Mouse (Mus musculus) MEL (cell line): ENCODE measurements around the gene Adgrf5. TPM values are rescaled to one million over a fixed set of nuclear protein-coding genes. Genes with fewer than 3 reads are reported as not detected.

Source experiments
- DNase-seq: peaks from one replicate; pipeline ENCODE4 v3.0.0; 2011; ENCODE audit warnings: low read depth, low spot score
- H3K27ac ChIP-seq: 2 replicates; pipeline ENCODE4 v1.5.1; 2012; ENCODE audit warnings: low read depth, mild to moderate bottlenecking, control low read depth, low read length, moderate library complexity; ENCODE audit not compliant: control insufficient read depth
- H3K27me3 ChIP-seq, 2 experiments: fragments of 150-350 bp in 1 of 2; sonication (generic) in 1 of 2; 2 replicates each; pipeline ENCODE4 v1.6.1; 2012; ENCODE audit warnings: low read length in 2 of 2, mild to moderate bottlenecking in 2 of 2, improper control_type of control experiment in 1 of 2, moderate library complexity in 1 of 2; ENCODE audit not compliant: insufficient read depth in 2 of 2, control insufficient read depth in 1 of 2
- H3K36me3 ChIP-seq, 2 experiments: 2 replicates each; pipeline ENCODE4 v1.6.1; 2012 to 2014; ENCODE audit warnings: low read length in 2 of 2, improper control_type of control experiment in 1 of 2, inconsistent platforms in 1 of 2, mild to moderate bottlenecking in 1 of 2; ENCODE audit not compliant: insufficient read depth in 2 of 2, control insufficient read depth in 1 of 2
- H3K4me1 ChIP-seq, 2 experiments: fragments of 150-350 bp in 1 of 2; sonication (generic) in 1 of 2; 2 replicates each; pipeline ENCODE4 v1.6.1; 2012; ENCODE audit warnings: low read length in 2 of 2, improper control_type of control experiment in 1 of 2, mild to moderate bottlenecking in 1 of 2; ENCODE audit not compliant: insufficient read depth in 2 of 2, control insufficient read depth in 1 of 2
- H3K4me3 ChIP-seq, 2 experiments: fragments of 150-350 bp in 1 of 2; sonication (generic) in 1 of 2; 2 replicates each; pipeline ENCODE4 v1.5.1; 2012; ENCODE audit warnings: low read depth in 2 of 2, low read length in 2 of 2, mild to moderate bottlenecking in 2 of 2, moderate library complexity in 2 of 2, control low read depth in 1 of 2, improper control_type of control experiment in 1 of 2; ENCODE audit not compliant: control insufficient read depth in 1 of 2, insufficient read depth in 1 of 2
- H3K79me2 ChIP-seq: 2 replicates; pipeline ENCODE4 v1.6.1; 2012; ENCODE audit warnings: mild to moderate bottlenecking, low read length, moderate library complexity; ENCODE audit not compliant: control insufficient read depth, poor library complexity, insufficient read depth
- H3K9ac ChIP-seq: 2 replicates; pipeline ENCODE4 v1.6.1; 2012; ENCODE audit warnings: low read depth, mild to moderate bottlenecking, control low read depth, low read length, moderate library complexity; ENCODE audit not compliant: control insufficient read depth, poor library complexity, severe bottlenecking
- H3K9me3 ChIP-seq: fragments of 150-350 bp; sonication (generic); replicated peaks from 2 replicates; pipeline ENCODE4 v1.6.1; 2012; ENCODE audit warnings: mild to moderate bottlenecking, low read length, improper control_type of control experiment, moderate library complexity; ENCODE audit not compliant: insufficient read depth
- E2F4 ChIP-seq: IDR thresholded peaks from 2 replicates; pipeline ENCODE4 v1.6.1; 2011; ENCODE audit warnings: low read depth, low read length, improper control_type of control experiment, borderline replicate concordance
- GABPA ChIP-seq: IDR thresholded peaks from 2 replicates; pipeline ENCODE4 v1.6.1; 2012; ENCODE audit warnings: low read depth, mild to moderate bottlenecking, inconsistent platforms, low read length, improper control_type of control experiment, moderate library complexity
- JUND ChIP-seq: IDR thresholded peaks from 2 replicates; pipeline ENCODE4 v1.6.1; 2011; ENCODE audit warnings: low read depth, mild to moderate bottlenecking, improper control_type of control experiment, low read length
- MAX ChIP-seq: IDR thresholded peaks from 2 replicates; pipeline ENCODE4 v1.6.1; 2011; ENCODE audit warnings: low read length, improper control_type of control experiment
- MEF2A ChIP-seq: IDR thresholded peaks from 2 replicates; pipeline ENCODE4 v1.6.1; 2014; ENCODE audit warnings: low read depth, mild to moderate bottlenecking, inconsistent platforms, low read length, improper control_type of control experiment; ENCODE audit not compliant: poor library complexity, insufficient replicate concordance, severe bottlenecking; ENCODE audit errors: extremely low read depth
- MXI1 ChIP-seq: IDR thresholded peaks from 2 replicates; pipeline ENCODE4 v1.6.1; 2011; ENCODE audit warnings: mild to moderate bottlenecking, low read depth, low read length, improper control_type of control experiment
- MYB ChIP-seq: IDR thresholded peaks from 2 replicates; pipeline ENCODE4 v1.6.1; 2011; ENCODE audit warnings: mild to moderate bottlenecking, low read depth, low read length, improper control_type of control experiment
- MYC ChIP-seq: IDR thresholded peaks from 2 replicates; pipeline ENCODE4 v1.6.1; 2011; ENCODE audit warnings: low read depth, mild to moderate bottlenecking, low read length, improper control_type of control experiment, moderate library complexity
- NELFE ChIP-seq: IDR thresholded peaks from 2 replicates; pipeline ENCODE4 v1.6.1; 2011; ENCODE audit warnings: low read depth, low read length, improper control_type of control experiment
- POLR2A ChIP-seq, 2 experiments: IDR thresholded peaks; 2 replicates each; pipeline ENCODE4 v1.6.1; 2011 to 2012; ENCODE audit warnings: low read length in 2 of 2, mild to moderate bottlenecking in 2 of 2, control low read depth in 1 of 2, improper control_type of control experiment in 1 of 2, low read depth in 1 of 2, moderate library complexity in 1 of 2; ENCODE audit not compliant: control insufficient read depth in 1 of 2, insufficient read depth in 1 of 2, poor library complexity in 1 of 2
- POLR2AphosphoS2 ChIP-seq: IDR thresholded peaks from 2 replicates; pipeline ENCODE4 v1.6.1; 2011; ENCODE audit warnings: low read length, improper control_type of control experiment
- POLR2AphosphoS5 ChIP-seq: IDR thresholded peaks from 2 replicates; pipeline ENCODE4 v1.6.1; 2012; ENCODE audit warnings: low read depth, borderline replicate concordance, mild to moderate bottlenecking, inconsistent platforms, low read length, moderate library complexity, mixed read lengths
- RAD21 ChIP-seq: IDR thresholded peaks from 2 replicates; pipeline ENCODE4 v1.6.1; 2011; ENCODE audit warnings: mild to moderate bottlenecking, low read depth, low read length, improper control_type of control experiment
- RCOR1 ChIP-seq: IDR thresholded peaks from 2 replicates; pipeline ENCODE4 v1.6.1; 2012; ENCODE audit warnings: low read depth, mild to moderate bottlenecking, inconsistent platforms, low read length, improper control_type of control experiment
- TCF12 ChIP-seq: IDR thresholded peaks from 2 replicates; pipeline ENCODE4 v1.6.1; 2014; ENCODE audit warnings: low read depth, mild to moderate bottlenecking, inconsistent platforms, low read length, improper control_type of control experiment, moderate library complexity
- USF2 ChIP-seq, 2 experiments: IDR thresholded peaks; 2 replicates each; pipeline ENCODE4 v1.6.1; 2011 to 2012; ENCODE audit warnings: improper control_type of control experiment in 2 of 2, low read length in 2 of 2, borderline replicate concordance in 1 of 2, inconsistent platforms in 1 of 2, low read depth in 1 of 2, mild to moderate bottlenecking in 1 of 2; ENCODE audit not compliant: insufficient read depth in 1 of 2
- ZC3H11A ChIP-seq: IDR thresholded peaks from 2 replicates; pipeline ENCODE4 v1.6.1; 2012; ENCODE audit warnings: low read depth, mild to moderate bottlenecking, inconsistent platforms, low read length, improper control_type of control experiment
- ZMIZ1 ChIP-seq: IDR thresholded peaks from 2 replicates; pipeline ENCODE4 v1.6.1; 2012; ENCODE audit warnings: low read depth, mild to moderate bottlenecking, inconsistent platforms, low read length, improper control_type of control experiment, moderate library complexity
- polyA plus RNA-seq, 2 experiments: library from polyadenylated mRNA; stranded (reverse) in 1 of 2; unstranded in 1 of 2; fragments of >175 nt in 1 of 2; fragments of >200 nt in 1 of 2; gene quantifications; 2 replicates each; pipeline versions ENCODE4 v1.2.1 to v1.2.4; 2012; ENCODE audit warnings: low replicate concordance in 2 of 2, low read depth in 1 of 2; ENCODE audit not compliant: insufficient read length in 2 of 2, insufficient read depth in 1 of 2, missing spikeins in 1 of 2
- total RNA-seq: library from RNA; depleted of rRNA; stranded (reverse); fragments of 300-350 nt; gene quantifications from 2 replicates; pipeline ENCODE4 v1.2.3, GENCODE M21; 2012

Adgrf5 gene
- total and polyA plus RNA-seq, 3 experiments: not detected

GRCm38 (mm10) chr17:43501631-43502030, 141.4 kb downstream of the Adgrf5 start:
- H3K27ac ChIP-seq: no peak overlapping the region
- H3K9ac ChIP-seq: no peak overlapping the region
- TF ChIP-seq MYC (no peak), JUND (no peak), MYB (no peak), MXI1 (no peak), RAD21 (no peak), RCOR1 (no peak), POLR2AphosphoS2 (no peak), MEF2A (no peak), ZC3H11A (no peak), USF2 (IDR thresholded peaks at IDR 0.05; ENCODE audit: borderline replicate concordance in 1 of 2, insufficient read depth in 1 of 2, low read depth in 1 of 2, low read length in 2 of 2) (no peak), MAX (no peak), NELFE (no peak), ZMIZ1 (no peak), POLR2A (IDR thresholded peaks at IDR 0.05; ENCODE audit: control insufficient read depth in 1 of 2, insufficient read depth in 1 of 2, low read depth in 1 of 2, low read length in 2 of 2, poor library complexity in 1 of 2) (no peak), E2F4 (no peak), GABPA (no peak)
- no peaks in the 10 kb centered on the region for H3K36me3 ChIP-seq
- H3K9me3 ChIP-seq: no peaks in the 10 kb centered on the region
- no peaks in the 10 kb centered on the region for H3K79me2 ChIP-seq
- DNase-seq: no peak
- H3K4me1 ChIP-seq: no peaks in the 10 kb centered on the region
- H3K4me3 ChIP-seq: no peak overlapping the region
- no peaks in the 10 kb centered on the region for H3K27me3 ChIP-seq

GRCm38 (mm10) chr17:43502592-43502991, 142.3 kb downstream of the Adgrf5 start, which contains the start of gene Mep1a:
Gene Mep1a (minus strand): TSS chr17:43502812.
- TF ChIP-seq TCF12 (no peak), MAX (no peak), RCOR1 (no peak), JUND (no peak), POLR2AphosphoS5 (no peak)
- H3K79me2 ChIP-seq: no peaks in the 10 kb centered on the region
- H3K9me3 ChIP-seq: no peaks in the 10 kb centered on the region
- no peak within 1 kb of the TSS for H3K27ac ChIP-seq
- H3K9ac ChIP-seq: no peak within 1 kb of the TSS
- no peaks in the 10 kb centered on the region for H3K4me1 ChIP-seq
- no peak within 1 kb of the TSS for H3K4me3 ChIP-seq
- no peaks in the 10 kb centered on the region for H3K27me3 ChIP-seq
- H3K36me3 ChIP-seq: no peaks in the 10 kb centered on the region
- no peak for DNase-seq
